Mouse (Mus musculus): Measurements from ENCODE around the gene Cd244a. TPM values are rescaled to one million over a fixed set of nuclear protein-coding genes. Genes with fewer than 3 reads are reported as not detected.

Cd244a gene
- polyA plus RNA-seq (2015; fragmentation: Nextera tagmentation; extraction: Ambion mirVana), result 0.16 TPM in 1 of 2 replicates, not detected in the other

DNA sequence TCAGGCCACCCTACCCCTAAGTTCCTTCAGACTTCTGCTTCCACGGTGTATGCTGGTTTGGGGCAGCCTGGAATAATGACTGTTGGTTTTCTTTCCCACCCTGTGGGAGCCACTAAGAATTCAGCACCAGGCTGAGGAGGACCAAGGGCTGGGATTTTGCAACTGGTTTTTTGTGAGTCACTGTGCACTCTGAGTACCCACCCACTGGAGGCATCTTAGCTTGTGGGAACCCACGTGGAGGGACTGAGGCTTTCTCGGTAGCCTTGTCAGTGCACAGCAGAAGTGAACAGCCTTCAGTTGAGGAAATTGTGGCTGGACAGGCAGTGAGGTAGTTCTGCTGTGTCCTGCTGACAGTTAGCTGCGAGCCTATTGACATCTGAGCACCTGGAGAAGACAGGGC, at the start of gene Cd244a:
Cd244a (plus strand) TSS at position 296 of the 400 bp plus-strand sequence.

DNA sequence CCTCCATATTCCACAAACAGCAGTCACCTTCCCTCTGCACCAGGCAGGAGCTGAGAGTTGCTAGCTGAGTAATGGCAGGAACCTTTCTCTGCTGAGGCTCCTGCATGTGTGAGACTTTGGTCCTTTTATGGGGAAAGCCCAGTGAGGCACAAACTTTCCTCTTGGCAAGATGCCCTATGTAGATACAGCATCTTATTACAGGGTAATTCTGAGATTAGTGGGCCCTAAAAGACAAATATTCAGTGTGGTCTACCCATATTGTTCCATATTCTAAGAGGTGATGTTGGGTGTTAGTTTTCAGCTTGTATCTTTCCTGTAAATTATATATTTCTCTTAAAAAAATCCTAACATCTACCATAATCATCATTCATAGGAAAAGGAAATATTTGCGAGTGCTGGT, 23.8 kb upstream of the Cd244a start, which contains the start of gene Itln1:
Itln1 (minus strand) TSS at position 101 of the 400 bp plus-strand sequence.

DNA sequence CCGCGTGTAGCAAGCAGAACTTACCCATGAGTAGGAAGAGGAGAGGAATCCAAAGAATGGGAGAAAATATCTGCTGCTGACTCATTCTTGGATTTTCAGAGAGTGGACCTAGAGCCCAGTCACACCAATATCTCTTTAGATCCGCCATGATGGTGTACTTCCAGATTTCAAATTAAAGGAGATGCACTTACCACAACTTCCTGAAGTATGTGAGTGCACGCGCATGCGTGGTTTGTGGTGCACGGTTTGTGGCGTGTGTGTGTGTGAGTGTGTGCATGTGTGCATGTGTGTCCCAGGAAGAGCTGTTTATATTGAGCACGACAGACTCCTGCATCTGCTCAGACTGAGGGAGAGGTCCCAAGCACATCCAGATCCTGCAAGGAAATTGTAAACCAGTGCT, 48.2 kb downstream of the Cd244a start, which contains the start of gene Ly9:
Ly9 (minus strand) TSS at position 235 of the 400 bp plus-strand sequence.

DNA sequence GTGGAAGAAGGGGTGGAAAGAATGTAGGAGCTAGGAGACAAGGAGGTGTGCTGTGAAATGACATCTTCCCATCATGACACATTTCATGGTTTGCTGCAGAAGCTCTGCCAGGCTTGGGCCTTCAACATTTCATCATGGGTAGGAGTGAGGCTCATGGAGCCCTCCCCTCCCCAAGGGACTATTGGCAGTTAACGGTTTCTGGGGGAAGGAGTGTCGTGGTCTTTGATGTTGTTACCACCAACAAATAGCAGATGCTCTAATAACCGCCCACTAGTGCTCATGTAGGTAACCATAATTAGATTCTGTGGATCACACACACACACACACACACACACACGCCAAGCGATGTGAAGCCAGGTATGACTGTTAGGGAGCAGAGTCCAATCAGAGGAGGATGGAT, 93.7 kb downstream of the Cd244a start, which contains the start of gene Slamf7:
Slamf7 (minus strand) TSS at position 302 of the 400 bp plus-strand sequence.

Small RNAs within 50 kb of the gene (microRNA-seq; reads per million reads assigned to microRNA genes)
- gene Mir7683, result 0 reads per million in 2 experiments

Other genes with a start within 250 kb of the Cd244a start
- gene Dedd, start 230.0 kb upstream of the Cd244a start, polyA plus RNA-seq (2015; fragmentation: Nextera tagmentation; extraction: Ambion mirVana), result 31.9 and 35.7 TPM in 2 replicates
- gene Nit1, start 213.5 kb upstream of the Cd244a start, polyA plus RNA-seq (2015; fragmentation: Nextera tagmentation; extraction: Ambion mirVana), result 27.6 and 32.2 TPM in 2 replicates
- gene Pfdn2, start 213.5 kb upstream of the Cd244a start, polyA plus RNA-seq (2015; fragmentation: Nextera tagmentation; extraction: Ambion mirVana), result 98.8 and 101 TPM in 2 replicates
- gene Klhdc9, start 198.4 kb upstream of the Cd244a start, polyA plus RNA-seq (2015; fragmentation: Nextera tagmentation; extraction: Ambion mirVana), result 1.3 and 1.7 TPM in 2 replicates
- gene Nectin4, start 189.1 kb upstream of the Cd244a start, polyA plus RNA-seq (2015; fragmentation: Nextera tagmentation; extraction: Ambion mirVana), result 0.24 and 1.5 TPM in 2 replicates
- 1.8 and 2.5 TPM in 2 replicates for gene Arhgap30, start 170.2 kb upstream of the Cd244a start, polyA plus RNA-seq (2015; fragmentation: Nextera tagmentation; extraction: Ambion mirVana)
- gene Usf1, start 147.9 kb upstream of the Cd244a start, polyA plus RNA-seq (2015; fragmentation: Nextera tagmentation; extraction: Ambion mirVana), result 34.2 and 34.8 TPM in 2 replicates
- 1.1 and 1.5 TPM in 2 replicates for gene Tstd1, start 140.3 kb upstream of the Cd244a start, polyA plus RNA-seq (2015; fragmentation: Nextera tagmentation; extraction: Ambion mirVana)
- gene F11r, start 121.7 kb upstream of the Cd244a start, polyA plus RNA-seq (2015; fragmentation: Nextera tagmentation; extraction: Ambion mirVana), result 20.5 and 28.3 TPM in 2 replicates
- 11.3 and 13.8 TPM in 2 replicates for gene Alyref2, start 55.7 kb upstream of the Cd244a start, polyA plus RNA-seq (2015; fragmentation: Nextera tagmentation; extraction: Ambion mirVana)
- not detected in 2 replicates for gene Itln1, start 23.9 kb upstream of the Cd244a start, polyA plus RNA-seq (2015; fragmentation: Nextera tagmentation; extraction: Ambion mirVana)
- 0.24 and 0.38 TPM in 2 replicates for gene Ly9, start 48.2 kb downstream of the Cd244a start, polyA plus RNA-seq (2015; fragmentation: Nextera tagmentation; extraction: Ambion mirVana)
- 0.17 TPM in 1 of 2 replicates, not detected in the other for gene Slamf7, start 93.8 kb downstream of the Cd244a start, polyA plus RNA-seq (2015; fragmentation: Nextera tagmentation; extraction: Ambion mirVana)
- 3.3 and 5.4 TPM in 2 replicates for gene Cd48, start 122.8 kb downstream of the Cd244a start, polyA plus RNA-seq (2015; fragmentation: Nextera tagmentation; extraction: Ambion mirVana)
- gene Slamf1, start 207.9 kb downstream of the Cd244a start, polyA plus RNA-seq (2015; fragmentation: Nextera tagmentation; extraction: Ambion mirVana), result 0.18 and 0.19 TPM in 2 replicates